Mouse (Mus musculus) lung, postnatal 36 days (tissue): ENCODE data around the gene Eri3.
A peak's percentile ranks its signal among the peaks of the same experiment; 100 is the strongest.

ENCODE experiments used
- DNase-seq: peaks from one replicate; pipeline ENCODE4 v3.0.0; 2022; ENCODE audit warnings: mixed read lengths

The Eri3 gene

GRCm38 (mm10) chr4:117581626-117582025 is 31.5 kb downstream of the Eri3 start:
- no peak for DNase-seq

GRCm38 (mm10) chr4:117585995-117586394 is 35.8 kb downstream of the Eri3 start:
- DNase-seq, result no peak

- peak; percentile 21 for DNase-seq
Observed at GRCm38 (mm10) chr4:117587447-117587846, 37.3 kb downstream of the Eri3 start.

GRCm38 (mm10) chr4:117589081-117589660 is 39.0 kb downstream of the Eri3 start:
- DNase-seq, result no peak

GRCm38 (mm10) chr4:117590781-117591180 is 40.6 kb downstream of the Eri3 start:
- DNase-seq, result peak; percentile 45

GRCm38 (mm10) chr4:117592206-117592605 is 42.0 kb downstream of the Eri3 start:
- DNase-seq, result peak; percentile 16

- DNase-seq, result no peak
Observed at GRCm38 (mm10) chr4:117595293-117595692, 45.1 kb downstream of the Eri3 start.

- no peak for DNase-seq
Observed at GRCm38 (mm10) chr4:117599986-117600565, 49.9 kb downstream of the Eri3 start.

- no peak for DNase-seq
Observed at GRCm38 (mm10) chr4:117601338-117601776, 51.2 kb downstream of the Eri3 start.

GRCm38 (mm10) chr4:117605099-117605953 is 55.2 kb downstream of the Eri3 start:
- DNase-seq, result no peak

GRCm38 (mm10) chr4:117605954-117606227 is 55.7 kb downstream of the Eri3 start:
- DNase-seq, result no peak

GRCm38 (mm10) chr4:117606831-117607610 is 56.9 kb downstream of the Eri3 start:
- no peak for DNase-seq

GRCm38 (mm10) chr4:117608265-117608664 is 58.1 kb downstream of the Eri3 start:
- DNase-seq, result no peak

- DNase-seq, result no peak
Observed at GRCm38 (mm10) chr4:117609371-117610039, 59.3 kb downstream of the Eri3 start.

GRCm38 (mm10) chr4:117611385-117611784 is 61.2 kb downstream of the Eri3 start:
- DNase-seq, result no peak

- DNase-seq, result no peak
Observed at GRCm38 (mm10) chr4:117611814-117612213, 61.6 kb downstream of the Eri3 start.

- DNase-seq, result no peak
Observed at GRCm38 (mm10) chr4:117612713-117613112, 62.5 kb downstream of the Eri3 start.

- no peak for DNase-seq
Observed at GRCm38 (mm10) chr4:117613153-117613773, 63.1 kb downstream of the Eri3 start.

GRCm38 (mm10) chr4:117616600-117616999 is 66.4 kb downstream of the Eri3 start:
- DNase-seq, result no peak

GRCm38 (mm10) chr4:117622270-117622669 is 72.1 kb downstream of the Eri3 start:
- DNase-seq, result no peak

- DNase-seq, result no peak
Observed at GRCm38 (mm10) chr4:117623025-117623424, 72.9 kb downstream of the Eri3 start.

GRCm38 (mm10) chr4:117624660-117625059 is 74.5 kb downstream of the Eri3 start:
- DNase-seq, result no peak
